Mouse (Mus musculus): Measurements from ENCODE around the gene Zscan5b. TPM values are rescaled to one million over a fixed set of nuclear protein-coding genes. Genes with fewer than 3 reads are reported as not detected.

Gene Zscan5b
- polyA plus RNA-seq, 1 experiment from 2014 or later, result not detected

DNA sequence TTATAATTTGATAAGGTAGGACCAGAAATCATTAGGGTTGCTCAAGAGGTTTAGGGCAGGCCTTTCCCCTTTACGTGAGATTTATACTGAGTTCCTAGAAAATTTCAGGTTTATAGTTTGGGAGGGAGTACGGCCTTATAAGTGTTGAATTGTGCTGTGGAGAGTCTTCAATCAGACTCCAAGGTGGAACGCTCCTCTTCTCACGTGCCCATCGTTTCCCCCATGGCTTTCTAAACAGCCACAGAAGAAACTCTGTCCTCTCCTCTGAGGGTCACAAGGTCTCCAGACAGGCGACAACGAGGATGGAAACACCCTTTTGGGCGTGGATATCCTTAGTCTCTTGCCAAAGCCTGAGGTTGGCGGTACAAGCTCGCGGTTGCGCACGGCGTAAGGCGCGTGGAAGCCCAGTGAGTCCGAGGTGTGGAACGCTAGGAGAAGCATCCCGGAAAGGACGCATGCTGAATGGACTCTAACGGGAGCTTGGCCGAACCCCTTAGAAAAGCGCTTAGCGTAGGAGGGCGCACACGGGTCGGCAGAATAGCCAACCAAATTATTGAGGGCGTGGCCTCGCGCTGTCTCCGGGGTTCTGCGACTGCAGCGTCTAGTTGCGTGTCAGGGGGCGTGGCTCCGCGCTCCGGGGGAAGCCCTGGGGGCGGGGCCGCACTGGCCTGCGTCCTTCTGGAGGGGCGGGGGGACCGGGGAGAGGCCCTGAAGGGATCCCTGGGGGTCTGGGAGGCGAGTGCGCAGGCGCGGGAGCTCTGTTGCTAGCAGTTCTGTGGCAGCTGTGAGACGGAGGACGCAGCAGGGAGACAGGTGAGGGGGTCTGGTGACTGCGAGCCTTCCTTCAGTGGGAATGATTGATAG, 64.0 kb downstream of the Zscan5b start, which contains the start of gene Zfp667:
TSS of gene Zfp667 (plus strand) at position 738 of the 864 bp plus-strand sequence.
- Histone ChIP-seq H3K36me3 (peaks cover 6% of the 10 kb centered on the region; the same call in 1 of the 2 replicates), H3K9me3 (replicated peaks) (no peaks in the 10 kb centered on the region), H3K4me1 (peaks cover 25% of the 10 kb centered on the region), H3K27me3 (no peaks in the 10 kb centered on the region), H3K4me2 (replicated peaks) (peak within 1 kb of the TSS; percentile 75), H3K9ac (peak within 1 kb of the TSS; percentile 67), H3K27ac (peak within 1 kb of the TSS; percentile 84), H3K4me3 (peak within 1 kb of the TSS; percentile 51)
- 4% methylated on average over 50 of the region's 50 CpGs for WGBS
- peak; percentile 74 for ATAC-seq (ENCODE audit: low FRiP score)

DNA sequence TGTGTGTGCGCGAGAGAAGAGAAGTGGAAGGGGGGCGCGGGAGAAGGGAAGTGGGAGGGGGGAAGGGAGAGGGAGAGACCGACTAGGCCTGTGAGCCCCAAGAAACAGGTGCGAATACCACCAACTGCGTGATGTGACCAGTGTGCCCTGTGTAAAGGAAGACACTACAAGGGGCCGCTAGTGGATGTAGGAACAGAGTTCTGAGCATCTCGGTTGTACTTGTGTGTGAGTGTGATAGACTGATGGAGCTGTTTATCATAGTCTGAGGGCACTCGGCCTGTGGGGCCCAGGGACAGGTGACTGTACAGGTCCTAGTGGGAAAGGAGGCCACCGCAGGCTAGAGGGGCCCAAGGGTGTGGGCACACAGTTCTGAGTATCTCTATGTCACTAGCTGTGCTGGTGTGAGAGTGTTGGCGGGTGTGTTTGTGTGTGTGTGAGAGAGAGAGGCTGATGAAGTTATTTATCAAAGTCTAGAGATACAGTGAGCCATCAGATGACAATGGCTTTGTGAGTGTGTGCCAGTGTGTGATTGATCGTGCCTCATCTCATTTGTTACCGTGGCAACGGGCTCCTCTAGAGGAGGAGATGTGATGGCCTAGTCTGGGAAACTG, 64.9 kb downstream of the Zscan5b start:
- H3K4me3 ChIP-seq, result peak overlapping the region; percentile 51
- H3K9ac ChIP-seq, result peak overlapping the region; percentile 67
- H3K36me3 ChIP-seq, result peaks cover 6% of the 10 kb centered on the region; the same call in 1 of the 2 replicates
- WGBS, result 19% methylated on average over 15 of the region's 15 CpGs
- peak overlapping the region; percentile 75 for H3K4me2 ChIP-seq (replicated peaks)
- peak; percentile 42 for ATAC-seq (ENCODE audit: low FRiP score)
- peaks cover 25% of the 10 kb centered on the region for H3K4me1 ChIP-seq
- H3K9me3 ChIP-seq (replicated peaks), result no peaks in the 10 kb centered on the region
- peak overlapping the region; percentile 84 for H3K27ac ChIP-seq
- no peaks in the 10 kb centered on the region for H3K27me3 ChIP-seq

Other genes with a start within 250 kb of the Zscan5b start
- gene Vmn1r65, start 211.3 kb upstream of the Zscan5b start, polyA plus RNA-seq (2016; fragmentation: Nextera tagmentation; extraction: Ambion mirVana), result not detected in 2 replicates
- not detected in 2 replicates for gene Nlrp4c, start 177.1 kb upstream of the Zscan5b start, polyA plus RNA-seq (2016; fragmentation: Nextera tagmentation; extraction: Ambion mirVana)
- gene Zfp787, start 66.3 kb upstream of the Zscan5b start, polyA plus RNA-seq (2016; fragmentation: Nextera tagmentation; extraction: Ambion mirVana), result 32.5 and 34.8 TPM in 2 replicates
- gene Zfp444, start 50.1 kb upstream of the Zscan5b start, polyA plus RNA-seq (2016; fragmentation: Nextera tagmentation; extraction: Ambion mirVana), result 79.0 and 83.6 TPM in 2 replicates
- gene Galp, start 25.2 kb upstream of the Zscan5b start, polyA plus RNA-seq (2016; fragmentation: Nextera tagmentation; extraction: Ambion mirVana), result not detected in 2 replicates
- gene Epp13, start 30.4 kb downstream of the Zscan5b start, polyA plus RNA-seq (2016; fragmentation: Nextera tagmentation; extraction: Ambion mirVana), result not detected in 2 replicates
- gene Zfp667, start 64.3 kb downstream of the Zscan5b start, polyA plus RNA-seq (2016; fragmentation: Nextera tagmentation; extraction: Ambion mirVana), result 15.5 and 19.7 TPM in 2 replicates
- gene Zfp583, start 109.0 kb downstream of the Zscan5b start, polyA plus RNA-seq (2016; fragmentation: Nextera tagmentation; extraction: Ambion mirVana), result 10.8 and 12.1 TPM in 2 replicates
- gene Gm3854, start 121.5 kb downstream of the Zscan5b start, polyA plus RNA-seq (2016; fragmentation: Nextera tagmentation; extraction: Ambion mirVana), result 4.8 and 5.4 TPM in 2 replicates
- gene Zfp78, start 141.0 kb downstream of the Zscan5b start, polyA plus RNA-seq (2016; fragmentation: Nextera tagmentation; extraction: Ambion mirVana), result 2.8 and 3.0 TPM in 2 replicates
- gene Zfp28, start 161.0 kb downstream of the Zscan5b start, polyA plus RNA-seq (2016; fragmentation: Nextera tagmentation; extraction: Ambion mirVana), result 15.9 and 16.4 TPM in 2 replicates
- gene Smim17, start 176.4 kb downstream of the Zscan5b start, polyA plus RNA-seq (2016; fragmentation: Nextera tagmentation; extraction: Ambion mirVana), result 1.5 TPM in 2 replicates
- not detected in 2 replicates for gene Gm20715, start 188.0 kb downstream of the Zscan5b start, polyA plus RNA-seq (2016; fragmentation: Nextera tagmentation; extraction: Ambion mirVana)
- not detected in 2 replicates for gene Olfr1344, start 216.4 kb downstream of the Zscan5b start, polyA plus RNA-seq (2016; fragmentation: Nextera tagmentation; extraction: Ambion mirVana)
- gene Olfr1336, start 233.9 kb downstream of the Zscan5b start, polyA plus RNA-seq (2016; fragmentation: Nextera tagmentation; extraction: Ambion mirVana), result not detected in 2 replicates
- not detected in 2 replicates for gene Olfr1346, start 244.8 kb downstream of the Zscan5b start, polyA plus RNA-seq (2016; fragmentation: Nextera tagmentation; extraction: Ambion mirVana)

All from hindbrain, embryonic 12.5 days (tissue).